Mouse (Mus musculus) cortical plate, adult 2 months (tissue): ENCODE results near the gene Serp2. TPM values are rescaled to one million over a fixed set of nuclear protein-coding genes. Genes with fewer than 3 reads are reported as not detected.

Experiments used
- H3K27ac ChIP-seq: fragments of 200-500 bp; 2 replicates; pipeline ENCODE4 v1.5.1; 2012; ENCODE audit warnings: low read length, control low read depth, inconsistent platforms; ENCODE audit not compliant: insufficient read depth
- H3K4me1 ChIP-seq: fragments of 200-500 bp; 2 replicates; pipeline ENCODE4 v1.6.1; 2011; ENCODE audit warnings: low read length; ENCODE audit not compliant: control insufficient read depth, insufficient read depth
- H3K4me3 ChIP-seq: fragments of 200-500 bp; 2 replicates; pipeline ENCODE4 v1.5.1; 2011; ENCODE audit warnings: mild to moderate bottlenecking, low read length, control low read depth; ENCODE audit not compliant: insufficient read depth
- CTCF ChIP-seq: fragments of 200-500 bp; IDR thresholded peaks from 2 replicates; pipeline ENCODE4 v1.5.1; 2011; ENCODE audit warnings: mild to moderate bottlenecking, control low read depth, low read length; ENCODE audit not compliant: insufficient read depth; ENCODE audit errors: extremely low read depth
- POLR2A ChIP-seq: fragments of 200-500 bp; IDR thresholded peaks from 2 replicates; pipeline ENCODE4 v1.6.1; 2011; ENCODE audit warnings: mild to moderate bottlenecking, low read length, control low read depth; ENCODE audit not compliant: insufficient read depth; ENCODE audit errors: extremely low read depth
- polyA plus RNA-seq: library from polyadenylated mRNA; depleted of rRNA; stranded (reverse); fragments of >200 nt; gene quantifications from 2 replicates; pipeline ENCODE4 v1.2.3, GENCODE M21; 2012

The Serp2 gene
- polyA plus RNA-seq, 1 experiment, result 262 TPM

DNA sequence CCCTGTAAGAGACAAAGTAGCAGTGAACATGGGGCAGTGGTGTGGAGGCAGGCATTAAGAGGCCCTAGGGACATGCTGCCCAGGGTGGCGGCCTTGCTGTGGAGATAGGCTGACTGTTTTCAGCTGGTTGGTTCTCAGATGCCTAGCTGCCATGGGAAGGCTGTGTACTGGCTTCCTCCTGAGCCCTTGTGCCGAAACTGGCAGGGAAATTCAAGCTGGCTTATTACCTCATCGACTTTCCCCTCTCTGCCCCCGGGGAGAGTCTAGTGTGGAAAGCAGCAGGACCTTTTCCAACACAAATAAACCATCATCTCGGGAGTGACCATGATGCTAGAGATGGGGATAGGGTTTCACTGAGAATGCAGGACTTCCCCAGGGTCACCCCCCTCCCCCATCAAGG is 28.0 kb downstream of the Serp2 start:
- TF ChIP-seq CTCF, result no peak
- Histone ChIP-seq H3K27ac (no peak overlapping the region), H3K4me1 (no peaks in the 10 kb centered on the region; the same call in 1 of the 2 replicates), H3K4me3 (no peak overlapping the region)

DNA sequence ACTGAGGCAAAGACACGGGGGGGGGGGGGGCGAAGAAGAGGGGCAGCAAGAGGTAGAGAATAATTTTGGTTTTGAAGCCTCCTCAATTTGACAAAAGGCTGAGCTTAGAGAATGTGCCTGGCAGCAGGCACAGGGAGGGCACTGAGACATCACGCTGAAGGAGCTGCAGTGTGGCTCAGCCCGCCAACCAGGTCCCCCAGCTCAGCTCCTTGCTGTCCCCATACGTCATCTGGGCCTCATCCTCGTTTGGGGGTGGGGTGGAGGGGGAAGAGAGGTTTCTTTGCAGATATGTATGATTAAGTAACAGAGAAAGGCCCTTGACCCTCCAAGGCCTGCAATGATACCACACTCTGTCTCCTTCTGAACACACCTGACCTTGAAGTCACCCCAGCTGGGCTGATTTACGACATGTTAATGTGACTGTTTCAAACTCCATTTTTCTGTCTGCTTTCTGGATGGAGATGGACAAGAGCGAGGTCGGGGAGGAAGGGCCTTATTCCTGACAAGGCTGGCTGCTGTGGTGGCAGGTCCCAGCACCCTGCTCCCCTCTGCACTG is 28.9 kb downstream of the Serp2 start:
- Histone ChIP-seq H3K27ac (no peak overlapping the region), H3K4me3 (no peak overlapping the region), H3K4me1 (no peaks in the 10 kb centered on the region; the same call in 1 of the 2 replicates)
- TF ChIP-seq CTCF (no peak), POLR2A (no peak)

DNA sequence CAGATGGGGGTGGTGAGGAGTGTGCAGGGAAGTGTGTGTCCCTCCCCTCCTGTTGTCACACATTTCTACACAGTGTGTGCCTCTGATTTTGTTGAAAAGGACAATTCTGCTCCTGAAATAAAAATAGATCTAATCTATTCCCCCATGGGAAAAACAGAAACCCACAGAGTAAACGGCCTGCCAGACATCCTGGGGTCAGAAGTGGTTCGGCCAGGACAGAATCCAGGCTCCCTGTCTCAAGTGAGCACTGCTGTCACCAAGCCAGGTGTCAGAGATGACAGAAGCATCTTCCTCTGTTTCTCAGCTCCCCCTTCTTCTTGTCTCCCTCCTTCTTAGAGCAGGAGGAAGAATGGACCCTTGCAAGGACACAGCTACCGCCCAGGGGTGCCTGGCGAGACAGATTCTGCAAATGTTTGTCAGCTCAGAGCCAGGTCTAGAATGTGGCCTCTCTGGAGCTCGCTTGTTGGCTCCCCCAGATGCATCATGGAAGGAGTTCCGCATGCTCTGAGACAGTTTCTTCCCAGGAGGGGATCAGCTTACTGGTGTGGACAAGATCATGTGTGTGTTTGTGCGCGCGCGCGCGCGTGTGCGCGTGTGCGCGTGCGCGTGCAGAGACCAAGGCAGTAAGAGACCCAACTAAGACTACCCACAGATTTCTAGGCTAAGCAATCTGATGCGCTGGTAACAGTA is 29.5 kb downstream of the Serp2 start:
- Histone ChIP-seq H3K27ac (no peak overlapping the region), H3K4me3 (no peak overlapping the region), H3K4me1 (no peaks in the 10 kb centered on the region; the same call in 1 of the 2 replicates)
- TF ChIP-seq POLR2A (no peak), CTCF (no peak)

DNA sequence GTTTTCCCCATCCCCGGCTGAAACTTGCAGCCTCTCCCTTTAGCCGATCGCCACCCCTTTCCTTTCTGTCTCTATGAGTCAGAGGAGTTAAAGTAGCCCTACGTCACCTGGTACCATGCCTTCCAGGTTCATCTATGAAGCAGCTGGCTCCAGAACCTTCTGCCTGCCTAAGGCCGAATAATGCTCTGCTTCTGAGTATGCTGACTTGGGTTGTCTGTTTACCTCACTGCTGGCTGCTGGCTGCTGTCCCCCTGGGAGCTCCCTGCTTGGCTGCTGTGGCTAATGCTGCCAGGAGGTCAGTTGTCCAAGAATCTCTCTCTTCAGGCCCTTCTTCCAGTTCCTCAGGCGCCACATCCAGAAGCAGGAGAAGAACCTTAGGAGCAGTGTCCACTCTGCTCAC is 30.2 kb downstream of the Serp2 start:
- no peak for TF ChIP-seq CTCF
- TF ChIP-seq POLR2A, result no peak
- Histone ChIP-seq H3K4me3 (no peak overlapping the region), H3K4me1 (no peaks in the 10 kb centered on the region; the same call in 1 of the 2 replicates), H3K27ac (no peak overlapping the region)

DNA sequence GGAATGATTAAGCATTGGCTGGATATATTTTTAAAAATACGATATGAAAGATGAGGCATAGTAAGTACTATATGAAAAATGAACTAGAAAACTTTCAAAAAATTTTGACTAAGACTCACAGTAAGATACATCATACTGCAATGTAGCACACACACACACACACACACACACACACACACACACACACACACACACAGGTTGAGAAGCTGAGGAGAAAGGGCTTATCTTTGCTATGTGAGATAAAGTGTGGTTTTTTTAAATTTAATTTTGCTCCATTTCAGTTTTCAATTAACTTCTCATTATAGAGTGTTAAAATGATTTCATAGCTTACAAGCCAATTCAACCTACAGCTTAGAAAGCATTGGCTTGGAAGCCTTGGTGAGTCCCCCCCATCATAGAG is 33.3 kb downstream of the Serp2 start:
- Histone ChIP-seq H3K27ac (no peak overlapping the region), H3K4me3 (no peak overlapping the region), H3K4me1 (no peaks in the 10 kb centered on the region; the same call in 1 of the 2 replicates)
- TF ChIP-seq CTCF, result no peak
- no peak for TF ChIP-seq POLR2A

DNA sequence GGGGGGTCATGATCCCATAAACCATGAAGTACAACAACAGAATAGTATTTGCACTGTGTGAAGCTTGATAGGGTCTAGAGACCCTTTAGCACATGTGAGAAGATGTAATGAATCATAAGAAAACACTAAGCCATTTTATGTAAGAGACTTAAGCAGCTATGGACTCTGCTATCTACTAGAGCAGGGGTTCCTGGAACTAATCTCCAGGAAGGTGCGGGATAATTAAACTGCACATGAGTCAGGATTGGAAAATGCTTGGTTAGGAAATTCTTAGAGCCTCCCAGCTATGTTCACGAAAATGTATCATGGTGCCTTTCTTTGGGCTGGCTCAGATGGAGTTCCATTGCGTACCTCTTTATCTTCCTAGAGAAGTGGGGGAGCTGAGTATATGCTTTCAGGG is 35.4 kb downstream of the Serp2 start:
- Histone ChIP-seq H3K4me1 (no peaks in the 10 kb centered on the region; the same call in 1 of the 2 replicates), H3K4me3 (no peak overlapping the region), H3K27ac (no peak overlapping the region)
- no peak for TF ChIP-seq CTCF
- TF ChIP-seq POLR2A, result no peak

DNA sequence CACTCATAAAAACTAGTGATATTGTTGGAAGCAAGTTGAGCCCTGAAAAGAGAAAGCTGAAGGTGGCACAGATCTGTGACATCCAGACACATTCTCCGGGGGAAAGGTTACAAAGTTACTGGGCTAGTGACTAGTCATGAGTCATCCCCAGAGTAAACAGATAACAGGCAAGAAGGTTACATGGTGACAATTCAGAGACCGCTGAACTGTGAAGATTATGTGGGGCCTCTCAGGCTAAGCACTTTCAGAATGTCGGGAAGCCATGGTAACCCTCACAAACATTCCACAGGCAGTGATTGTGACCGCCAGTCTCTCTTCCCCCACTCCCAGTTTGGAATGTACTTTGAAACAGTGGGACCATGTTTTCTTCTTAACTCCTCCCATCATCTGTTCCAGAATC is 36.1 kb downstream of the Serp2 start:
- TF ChIP-seq POLR2A (no peak), CTCF (no peak)
- Histone ChIP-seq H3K4me3 (no peak overlapping the region), H3K27ac (no peak overlapping the region), H3K4me1 (no peaks in the 10 kb centered on the region; the same call in 1 of the 2 replicates)

DNA sequence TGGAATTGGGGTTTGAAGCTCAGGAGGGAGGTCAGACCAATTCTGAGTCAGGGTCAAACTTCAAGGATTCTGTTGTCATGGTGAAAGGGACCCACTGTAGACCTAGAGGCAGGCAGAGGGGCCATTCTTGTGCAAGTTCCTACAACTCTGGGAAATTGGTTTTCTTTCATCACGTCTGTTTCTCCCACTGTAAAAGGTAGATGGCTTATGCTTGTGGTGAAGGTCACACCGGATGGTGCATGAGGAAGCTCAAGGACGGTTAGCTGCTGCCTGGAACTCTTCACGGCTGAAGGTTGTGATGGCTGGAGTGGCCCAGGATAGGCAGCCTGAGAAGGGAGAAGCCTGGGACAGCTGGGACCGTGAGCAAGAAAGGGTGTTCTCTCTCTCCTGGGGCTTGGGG is 38.5 kb downstream of the Serp2 start:
- Histone ChIP-seq H3K4me1 (no peaks in the 10 kb centered on the region), H3K4me3 (no peak overlapping the region), H3K27ac (no peak overlapping the region)
- no peak for TF ChIP-seq POLR2A

DNA sequence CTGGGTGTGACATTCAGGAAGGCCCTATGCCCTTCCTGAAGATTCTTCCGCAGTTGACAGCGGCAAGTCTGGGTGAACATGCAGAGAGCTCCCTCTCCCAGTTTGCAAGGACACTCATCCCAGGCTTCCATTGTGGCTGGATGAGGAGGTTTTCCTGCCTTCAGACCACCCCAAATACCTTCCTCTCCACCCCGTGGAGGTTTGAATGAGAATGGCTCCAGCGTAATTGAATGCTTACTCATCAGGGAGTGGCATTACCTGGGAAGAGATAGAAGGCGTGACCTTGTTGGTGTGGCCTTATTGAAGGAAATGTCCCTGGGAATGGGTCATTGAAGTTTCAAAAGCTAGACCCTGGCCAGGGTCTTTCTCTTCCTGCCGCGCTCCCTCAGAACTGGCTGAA is 41.1 kb downstream of the Serp2 start:
- Histone ChIP-seq H3K4me1 (no peaks in the 10 kb centered on the region), H3K4me3 (no peak overlapping the region), H3K27ac (no peak overlapping the region)
- no peak for TF ChIP-seq CTCF
- no peak for TF ChIP-seq POLR2A

DNA sequence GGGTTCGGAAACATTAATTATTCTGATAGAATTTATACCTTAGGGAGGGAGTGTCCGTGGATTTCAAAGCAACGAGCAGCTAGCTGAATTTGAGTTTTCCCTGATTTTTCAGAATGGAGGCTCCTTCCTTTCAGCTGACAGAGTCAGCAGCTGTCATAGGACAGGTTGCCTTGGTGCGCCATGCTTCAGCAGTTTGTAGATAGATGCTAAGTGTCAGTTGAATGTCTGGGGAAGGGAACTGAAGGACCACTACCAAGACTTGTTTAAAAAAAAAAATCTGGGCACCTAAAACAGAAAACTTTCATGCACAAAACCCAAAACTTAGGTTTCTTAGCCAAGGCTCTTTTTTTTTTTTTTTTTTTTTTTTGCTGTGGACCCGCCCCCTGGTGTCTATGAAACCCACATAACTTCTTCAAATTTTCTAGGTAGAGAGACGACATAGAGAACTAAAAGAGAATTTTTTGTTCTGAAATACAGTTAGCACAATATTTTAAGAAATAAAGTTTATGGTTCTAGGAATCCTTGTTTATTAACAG is 42.6 kb downstream of the Serp2 start:
- Histone ChIP-seq H3K27ac (no peak overlapping the region), H3K4me3 (no peak overlapping the region), H3K4me1 (no peaks in the 10 kb centered on the region)
- TF ChIP-seq POLR2A (no peak), CTCF (no peak)

DNA sequence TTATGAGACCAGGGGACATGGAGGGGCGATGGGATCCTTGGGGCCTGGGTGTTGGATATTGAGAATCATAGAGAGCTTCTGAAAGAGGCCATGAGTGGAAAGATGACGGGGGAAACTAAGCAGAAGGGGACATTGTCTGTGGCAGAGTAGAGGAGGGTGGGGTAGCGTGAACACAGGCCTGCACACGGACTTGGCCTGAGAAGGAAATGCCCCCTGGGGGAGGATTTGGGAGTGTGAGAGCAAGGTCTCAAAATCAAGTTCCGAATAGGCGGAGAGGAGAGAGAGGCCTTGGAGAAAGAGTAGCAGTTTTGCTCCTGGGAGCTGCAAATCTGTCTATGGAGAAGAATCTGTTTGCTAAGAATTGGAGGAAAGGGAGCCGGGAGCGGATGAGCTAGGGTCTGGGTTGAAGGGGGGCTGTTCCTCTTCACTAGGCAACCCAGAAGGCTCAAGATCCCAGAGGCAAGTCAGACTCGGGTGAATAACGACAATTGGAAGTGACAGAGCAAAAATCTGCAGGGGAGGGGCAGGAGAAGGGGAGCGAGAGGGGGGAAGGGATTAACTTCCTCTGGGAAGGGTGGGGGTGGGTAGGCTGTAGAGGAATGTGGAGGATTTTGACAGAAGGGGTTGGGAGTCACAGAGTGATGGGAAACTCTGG is 43.2 kb downstream of the Serp2 start:
- no peak overlapping the region for H3K27ac ChIP-seq

More for the DNA sequence above, 43.2 kb downstream of the Serp2 start:
- TF ChIP-seq POLR2A, result no peak
- no peak for TF ChIP-seq CTCF
- Histone ChIP-seq H3K4me3 (no peak overlapping the region), H3K4me1 (0 out of 2 replicates have a peak, but pooled peaks cover 2% of the 10 kb centered on the region)
